Mouse (Mus musculus): ENCODE results near the gene Carns1.

- no peak; the same call in 1 of the 2 replicates for TF ChIP-seq POLR2A (IDR thresholded peaks at IDR 0.05; ENCODE audit: borderline replicate concordance, extremely low read depth, low read depth, low read length)
- no peak for TF ChIP-seq CTCF (IDR thresholded peaks at IDR 0.05; ENCODE audit: insufficient read depth, low read length)
These were observed 38.3 kb upstream of the Carns1 start for GRCm38 (mm10) chr19:4213524-4213974.
